Comparison of ENCODE assay signal across 10 mouse cellular contexts in genomic region chr5:127453580-127453979, GRCm38 (mm10).
DNase-seq lines count a peak whose midpoint lies in the region; ATAC-seq and TF ChIP-seq lines count a peak whose summit lies in the region.
"Had no signal": no experiment of that assay in that cellular context is flagged by ENCODE, and none has a peak within 500 bp of the region (broad histone marks: within the 10 kb centered on the region; RNA-seq: fewer than 3 reads in every experiment).

No protein-coding gene starts in this region.

- in situ Hi-C loops in ES-E14 (cut with MboI; ENCODE audit: low sequenced_read_pairs in 2 of 2, unreplicated experiment in 2 of 2): no loop called here

- WGBS in cerebellum, adult 2 months: 36% methylated on average over 4 of the region's 4 CpGs
- 30% methylated on average over 4 of the region's 4 CpGs for WGBS in hindbrain, postnatal 0 days

- no peaks in the 10 kb centered on the region for H3K27me3 ChIP-seq in cerebellum, adult 2 months (ENCODE audit: control insufficient read depth, insufficient read depth, low read length)
- H3K27me3 ChIP-seq in hindbrain, postnatal 0 days (ENCODE audit: insufficient read depth, low read length): no peaks in the 10 kb centered on the region
- no peaks in the 10 kb centered on the region for H3K27me3 ChIP-seq in splenic B cell, adult 2 months (ENCODE audit: control insufficient read depth, insufficient read depth, low read length, poor library complexity, severe bottlenecking)
- H3K27me3 ChIP-seq: embryonic facial prominence, embryonic 12.5 days had no signal

- no peak for DNase-seq in cerebellum, adult 2 months
- DNase-seq in layer of hippocampus, adult 2 months (ENCODE audit: low spot score in 2 of 2): peak in 1 of 2 experiments; percentile 17
- DNase-seq in layer of hippocampus, postnatal 36 days: no peak
- no peak for DNase-seq in ES-E14 (ENCODE audit: low read depth, low spot score)
- DNase-seq in hindbrain, postnatal 0 days (ENCODE audit: low spot score): peak; percentile 63
- DNase-seq in splenic B cell, adult 2 months (ENCODE audit: low read depth, low spot score): peak; percentile 30
- no peak for DNase-seq in natural killer cell, adult 2 months (ENCODE audit: low spot score in 2 of 2)

- peak; percentile 47; the same call in 1 of the 2 replicates for TF ChIP-seq CTCF in cerebellum, adult 2 months (IDR thresholded peaks at IDR 0.05; ENCODE audit: borderline replicate concordance, insufficient read depth, low read depth, low read length)
- peak; percentile 75 for TF ChIP-seq CTCF in layer of hippocampus, adult 2 months (conservative IDR thresholded peaks at IDR 0.05)
- TF ChIP-seq CTCF in hindbrain, postnatal 0 days (IDR thresholded peaks at IDR 0.05; ENCODE audit: low read depth): peak; percentile 76

- no peaks in the 10 kb centered on the region for H3K9me3 ChIP-seq in ES-E14 (ENCODE audit: control insufficient read depth, insufficient read depth, low read depth, low read length)
- no peaks in the 10 kb centered on the region for H3K9me3 ChIP-seq in hindbrain, postnatal 0 days (ENCODE audit: low read length)
- H3K9me3 ChIP-seq: embryonic facial prominence, embryonic 12.5 days had no signal

- no peak overlapping the region for H3K4me2 ChIP-seq in hindbrain, postnatal 0 days (ENCODE audit: low read depth, low read length)
- H3K4me2 ChIP-seq: embryonic facial prominence, embryonic 12.5 days had no signal

- H3K4me3 ChIP-seq in cerebellum, adult 2 months (replicated peaks; ENCODE audit: insufficient read depth, low read depth, low read length): no peak overlapping the region
- H3K4me3 ChIP-seq in layer of hippocampus, adult 2 months: no peak overlapping the region
- H3K4me3 ChIP-seq in ES-E14 (ENCODE audit: insufficient read depth in 1 of 2, low read depth in 1 of 2, low read length in 2 of 2, poor library complexity in 1 of 2, severe bottlenecking in 1 of 2): no peak overlapping the region
- no peak overlapping the region for H3K4me3 ChIP-seq in hindbrain, postnatal 0 days (ENCODE audit: low read length)
- H3K4me3 ChIP-seq: embryonic facial prominence, embryonic 12.5 days had no signal

- TF ChIP-seq POLR2A in cerebellum, adult 2 months (IDR thresholded peaks at IDR 0.05; ENCODE audit: borderline replicate concordance, insufficient read depth, low read length): no peak

- H3K4me1 ChIP-seq in cerebellum, adult 2 months (ENCODE audit: control insufficient read depth, insufficient read depth, low read length): peaks cover 5% of the 10 kb centered on the region
- no peaks in the 10 kb centered on the region for H3K4me1 ChIP-seq in ES-E14 (ENCODE audit: control insufficient read depth in 2 of 2, insufficient read depth in 2 of 2, low read length in 2 of 2, poor library complexity in 1 of 2)
- no peaks in the 10 kb centered on the region for H3K4me1 ChIP-seq in hindbrain, postnatal 0 days (ENCODE audit: insufficient read depth, low read length)
- H3K4me1 ChIP-seq: embryonic facial prominence, embryonic 12.5 days had no signal

- H3K36me3 ChIP-seq in ES-E14 (ENCODE audit: control insufficient read depth, insufficient read depth, low read length, poor library complexity, severe bottlenecking): no peaks in the 10 kb centered on the region
- no peaks in the 10 kb centered on the region for H3K36me3 ChIP-seq in hindbrain, postnatal 0 days (ENCODE audit: insufficient read depth, low read length)
- H3K36me3 ChIP-seq in splenic B cell, adult 2 months (ENCODE audit: control insufficient read depth, insufficient read depth, low read length, poor library complexity, severe bottlenecking): no peaks in the 10 kb centered on the region
- H3K36me3 ChIP-seq: embryonic facial prominence, embryonic 12.5 days had no signal

- H3K27ac ChIP-seq in cerebellum, adult 2 months (ENCODE audit: insufficient read depth, low read length): no peak overlapping the region
- H3K27ac ChIP-seq in layer of hippocampus, adult 2 months: no peak overlapping the region
- no peak overlapping the region for H3K27ac ChIP-seq in ES-E14 (ENCODE audit: insufficient read depth, low read depth, low read length, poor library complexity, severe bottlenecking)
- no peak overlapping the region for H3K27ac ChIP-seq in hindbrain, postnatal 0 days
- H3K27ac ChIP-seq: embryonic facial prominence, embryonic 12.5 days; macrophage had no signal

- no peak overlapping the region for H3K9ac ChIP-seq in ES-E14 (ENCODE audit: insufficient read depth, low read depth, low read length, poor library complexity, severe bottlenecking)
- H3K9ac ChIP-seq in hindbrain, postnatal 0 days (replicated peaks; ENCODE audit: low read length): no peak overlapping the region
- H3K9ac ChIP-seq: embryonic facial prominence, embryonic 12.5 days had no signal

- no peak for ATAC-seq in cerebellum, adult (ENCODE audit: insufficient number of reproducible peaks, low FRiP score, low TSS enrichment)
- no peak for ATAC-seq in hindbrain, postnatal 0 days

TF ChIP-seq in ES-E14, 5 proteins besides CTCF, POLR2A, EP300 and RAD21:
- 0 out of 2 replicates have a peak, but pooled peaks have one; percentile 12 for TF ChIP-seq ZC3H11A (IDR thresholded peaks at IDR 0.05; ENCODE audit: borderline replicate concordance, low read depth, low read length)
- TF ChIP-seq ZNF384 (IDR thresholded peaks at IDR 0.05; ENCODE audit: low read depth, low read length): no peak

Comparison
In these comparisons a context has a peak if more than half of its experiments do, and no peak if none do; other contexts are left out.
1. DNase-seq: peak in hindbrain, postnatal 0 days (single experiment) and splenic B cell, adult 2 months (single experiment); none in cerebellum, adult 2 months (0 of 2), layer of hippocampus, postnatal 36 days (0 of 2), ES-E14 (single experiment) and natural killer cell, adult 2 months (0 of 2).
2. Peak in every context shown above with its lines, with median percentiles within 50 percentile points of each other: CTCF ChIP-seq.